Mouse (Mus musculus) CH12.LX (cell line): ENCODE results near the gene Pars2. TPM values are rescaled to one million over a fixed set of nuclear protein-coding genes. Genes with fewer than 3 reads are reported as not detected.
A peak's percentile ranks its signal among the peaks of the same experiment; 100 is the strongest.

Experiments used
- DNase-seq: peaks from one replicate; pipeline ENCODE4 v3.0.0-alpha.2; 2013; ENCODE audit errors: extremely low read depth
- H3K27ac ChIP-seq: 2 replicates; pipeline ENCODE4 v1.5.1; 2012; ENCODE audit warnings: low read depth, mild to moderate bottlenecking, control low read depth, moderate library complexity; ENCODE audit not compliant: insufficient read depth
- H3K27me3 ChIP-seq: replicated peaks from 2 replicates; pipeline ENCODE3; 2012; ENCODE audit warnings: inconsistent platforms
- H3K36me3 ChIP-seq, 2 experiments: replicated peaks in 1 of 2; 2 replicates each; pipeline versions ENCODE3 to v1.6.1; 2012; ENCODE audit warnings: inconsistent platforms in 1 of 2, low read length in 1 of 2, mild to moderate bottlenecking in 1 of 2, mixed read lengths in 1 of 2, moderate library complexity in 1 of 2; ENCODE audit not compliant: control insufficient read depth in 1 of 2, insufficient read depth in 1 of 2
- H3K4me1 ChIP-seq, 2 experiments: 2 replicates each; pipeline ENCODE4 v1.6.1; 2012; ENCODE audit warnings: inconsistent platforms in 1 of 2, moderate library complexity in 1 of 2; ENCODE audit not compliant: insufficient read depth in 2 of 2, control insufficient read depth in 1 of 2
- H3K4me2 ChIP-seq: 2 replicates; pipeline ENCODE4 v1.6.1; 2012; ENCODE audit warnings: low read depth, mild to moderate bottlenecking, control low read depth; ENCODE audit not compliant: poor library complexity, insufficient read depth, severe bottlenecking
- H3K4me3 ChIP-seq, 3 experiments: fragments of 150-350 bp in 1 of 3; sonication (generic) in 1 of 3; replicated peaks in 1 of 3; 2 replicates each; pipeline versions ENCODE3 to v1.5.1; 2011 to 2012; ENCODE audit warnings: low read depth in 2 of 3, low read length in 2 of 3, mild to moderate bottlenecking in 2 of 3, moderate library complexity in 2 of 3, control low read depth in 1 of 3, improper control_type of control experiment in 1 of 3, inconsistent platforms in 1 of 3, mixed read lengths in 1 of 3; ENCODE audit not compliant: poor library complexity in 1 of 3
- H3K79me2 ChIP-seq: replicated peaks from 2 replicates; pipeline ENCODE4 v1.6.1; 2012; ENCODE audit warnings: mild to moderate bottlenecking, moderate library complexity; ENCODE audit not compliant: control insufficient read depth, poor library complexity, insufficient read depth, severe bottlenecking; ENCODE audit errors: extremely low read depth
- H3K9ac ChIP-seq: 2 replicates; pipeline ENCODE4 v1.6.1; 2012; ENCODE audit warnings: low read depth, mild to moderate bottlenecking, control low read depth, moderate library complexity; ENCODE audit not compliant: insufficient read depth
- H3K9me3 ChIP-seq: replicated peaks from 2 replicates; pipeline ENCODE3; 2012; ENCODE audit warnings: low read length, inconsistent platforms, mixed read lengths
- CHD1 ChIP-seq: IDR thresholded peaks from 2 replicates; pipeline ENCODE4 v1.6.1; 2012; ENCODE audit warnings: low read depth, low read length, improper control_type of control experiment, inconsistent platforms
- CTCF ChIP-seq, 2 experiments: IDR thresholded peaks in 1 of 2; conservative IDR thresholded peaks in 1 of 2; 2 replicates each; pipeline ENCODE4 v1.5.1; 2011 to 2012; ENCODE audit warnings: low read depth in 2 of 2, low read length in 2 of 2, improper control_type of control experiment in 1 of 2, inconsistent platforms in 1 of 2, mild to moderate bottlenecking in 1 of 2, moderate library complexity in 1 of 2
- ELF1 ChIP-seq: IDR thresholded peaks from 2 replicates; pipeline ENCODE4 v1.6.1; 2014; ENCODE audit warnings: low read depth, mild to moderate bottlenecking, inconsistent platforms, low read length, improper control_type of control experiment
- ETS1 ChIP-seq: conservative IDR thresholded peaks from 2 replicates; pipeline ENCODE4 v1.6.1; 2012; ENCODE audit warnings: low read depth, mild to moderate bottlenecking, inconsistent platforms, low read length, improper control_type of control experiment, moderate library complexity
- GABPA ChIP-seq: IDR thresholded peaks from 2 replicates; pipeline ENCODE4 v1.6.1; 2012; ENCODE audit warnings: low read depth, low read length, improper control_type of control experiment, inconsistent platforms; ENCODE audit not compliant: insufficient replicate concordance
- HCFC1 ChIP-seq: IDR thresholded peaks from 2 replicates; pipeline ENCODE4 v1.6.1; 2012; ENCODE audit warnings: low read depth, mild to moderate bottlenecking, inconsistent platforms, low read length, improper control_type of control experiment
- IRF4 ChIP-seq: IDR thresholded peaks from 2 replicates; pipeline ENCODE4 v1.6.1; 2014; ENCODE audit warnings: low read depth, mild to moderate bottlenecking, inconsistent platforms, low read length, improper control_type of control experiment
- JUN ChIP-seq: IDR thresholded peaks from 2 replicates; pipeline ENCODE4 v1.6.1; 2011; ENCODE audit warnings: low read depth, mild to moderate bottlenecking, low read length, improper control_type of control experiment, moderate library complexity; ENCODE audit not compliant: insufficient read depth
- MAFK ChIP-seq: IDR thresholded peaks from 2 replicates; pipeline ENCODE4 v1.6.1; 2011; ENCODE audit warnings: low read length, improper control_type of control experiment; ENCODE audit not compliant: insufficient replicate concordance
- MAZ ChIP-seq: IDR thresholded peaks from 2 replicates; pipeline ENCODE4 v1.6.1; 2012; ENCODE audit warnings: low read depth, mild to moderate bottlenecking, inconsistent platforms, low read length, improper control_type of control experiment, moderate library complexity
- MEF2A ChIP-seq: IDR thresholded peaks from 2 replicates; pipeline ENCODE4 v1.6.1; 2014; ENCODE audit warnings: low read depth, mild to moderate bottlenecking, inconsistent platforms, low read length, improper control_type of control experiment, borderline replicate concordance
- MXI1 ChIP-seq: IDR thresholded peaks from 2 replicates; pipeline ENCODE4 v1.6.1; 2011; ENCODE audit warnings: mild to moderate bottlenecking, low read depth, low read length, improper control_type of control experiment
- NELFE ChIP-seq: IDR thresholded peaks from 2 replicates; pipeline ENCODE4 v1.6.1; 2011; ENCODE audit warnings: low read depth, low read length, improper control_type of control experiment
- NRF1 ChIP-seq: IDR thresholded peaks from 2 replicates; pipeline ENCODE4 v1.6.1; 2014; ENCODE audit warnings: low read depth, mild to moderate bottlenecking, inconsistent platforms, low read length, improper control_type of control experiment, moderate library complexity
- POLR2AphosphoS2 ChIP-seq: IDR thresholded peaks from 2 replicates; pipeline ENCODE4 v1.6.1; 2011; ENCODE audit warnings: low read depth, low read length, improper control_type of control experiment
- SIN3A ChIP-seq: IDR thresholded peaks from 2 replicates; pipeline ENCODE4 v1.6.1; 2012; ENCODE audit warnings: low read length, improper control_type of control experiment, inconsistent platforms
- SMC3 ChIP-seq: IDR thresholded peaks from 2 replicates; pipeline ENCODE4 v1.6.1; 2011; ENCODE audit warnings: low read depth, low read length, improper control_type of control experiment
- TBP ChIP-seq: conservative IDR thresholded peaks from 2 replicates; pipeline ENCODE4 v1.6.1; 2011; ENCODE audit warnings: low read depth, low read length, improper control_type of control experiment
- USF1 ChIP-seq: IDR thresholded peaks from 2 replicates; pipeline ENCODE4 v1.6.1; 2014; ENCODE audit warnings: low read depth, mild to moderate bottlenecking, inconsistent platforms, low read length, improper control_type of control experiment
- USF2 ChIP-seq: conservative IDR thresholded peaks from 2 replicates; pipeline ENCODE4 v1.6.1; 2011; ENCODE audit warnings: low read depth, low read length, improper control_type of control experiment
- ZC3H11A ChIP-seq: IDR thresholded peaks from 2 replicates; pipeline ENCODE4 v1.6.1; 2012; ENCODE audit warnings: low read depth, mild to moderate bottlenecking, inconsistent platforms, low read length, improper control_type of control experiment
- dilution Hi-C: fragments of 300-500 bp; cut with MboI; formaldehyde crosslinking; loops from 2 replicates; pipeline ENCODE4 v1.14.3; 2020; ENCODE audit warnings: low sequenced_read_pairs; ENCODE audit not compliant: extremely low pct_unique_long_range_greater_than_20kb, extremely low pct_ligation_motif_present
- in situ Hi-C: fragments of 300-500 bp; cut with MboI; formaldehyde crosslinking; loops from 3 replicates; pipeline ENCODE4 v1.14.3; 2019; ENCODE audit warnings: low sequenced_read_pairs, low pct_ligation_motif_present, low pct_unique_long_range_greater_than_20kb, mixed read lengths
- polyA plus RNA-seq: library from polyadenylated mRNA; unstranded; fragments of >175 nt; gene quantifications from 2 replicates; pipeline ENCODE4 v1.2.1, GENCODE M21; 2012; ENCODE audit warnings: low read depth; ENCODE audit not compliant: insufficient read length
- total RNA-seq, 2 experiments: library from RNA; depleted of rRNA; stranded (reverse); fragments of 300-350 nt in 1 of 2; fragments of >200 nt in 1 of 2; gene quantifications; 2 replicates each; pipeline ENCODE4 v1.2.3; 2012 to 2014

The Pars2 gene
- total and polyA plus RNA-seq, 3 experiments = 9.3 to 17.1 (median 13.0) TPM

GRCm38 (mm10) chr4:106613105-106613504 is 37.8 kb upstream of the Pars2 start:
- no peak for TF ChIP-seq ETS1
- no peaks in the 10 kb centered on the region for H3K27me3 ChIP-seq
- dilution Hi-C loops = no loop called here
- no peak overlapping the region for H3K9ac ChIP-seq
- peaks cover 14 to 33% of the 10 kb centered on the region in 2 experiments; a peak in 3 of 4 replicates for H3K4me1 ChIP-seq
- no peak overlapping the region for H3K27ac ChIP-seq
- H3K4me2 ChIP-seq = no peak overlapping the region
- DNase-seq = no peak
- H3K4me3 ChIP-seq = no peak overlapping the region
- no peaks in the 10 kb centered on the region for H3K79me2 ChIP-seq
- peaks cover 4% of the 10 kb centered on the region for H3K9me3 ChIP-seq
- in situ Hi-C loops = no loop called here
- H3K36me3 ChIP-seq = no peaks in the 10 kb centered on the region

GRCm38 (mm10) chr4:106613560-106613959 is 37.3 kb upstream of the Pars2 start:
- Histone ChIP-seq H3K9me3 (no peaks in the 10 kb centered on the region), H3K27ac (no peak overlapping the region), H3K9ac (0 out of 2 replicates have a peak overlapping the region, but pooled peaks have one; percentile 16), H3K4me3 (no peak overlapping the region), H3K4me2 (peak overlapping the region; percentile 41; the same call in 1 of the 2 replicates), H3K27me3 (no peaks in the 10 kb centered on the region), H3K36me3 (no peaks in the 10 kb centered on the region), H3K79me2 (no peaks in the 10 kb centered on the region), H3K4me1 (peaks cover 14 to 33% of the 10 kb centered on the region in 2 experiments; a peak in 3 of 4 replicates)
- TF ChIP-seq MXI1 (0 out of 2 replicates have a peak, but pooled peaks have one; percentile 18), SIN3A (no peak), CHD1 (no peak), JUN (no peak), ETS1 (peak; percentile 47; the same call in 1 of the 2 replicates), IRF4 (no peak), MAFK (peak; percentile 98), CTCF (conservative IDR thresholded peaks at IDR 0.05 in 1 of 2, IDR thresholded peaks at IDR 0.05 in 1 of 2; ENCODE audit: low read depth in 2 of 2, low read length in 2 of 2) (no peak)
- in situ Hi-C loops = no loop called here
- peak; percentile 67 for DNase-seq
- dilution Hi-C loops = no loop called here

- no peaks in the 10 kb centered on the region for H3K27me3 ChIP-seq
- no peaks in the 10 kb centered on the region for H3K36me3 ChIP-seq
- TF ChIP-seq CTCF (conservative IDR thresholded peaks at IDR 0.05 in 1 of 2, IDR thresholded peaks at IDR 0.05 in 1 of 2; ENCODE audit: low read depth in 2 of 2, low read length in 2 of 2) = peak; percentile 92 to 94
- TF ChIP-seq GABPA = no peak
- 0 out of 2 replicates have a peak, but pooled peaks have one; percentile 20 for TF ChIP-seq TBP
- no peak for TF ChIP-seq USF2
- no peak for TF ChIP-seq CHD1
- TF ChIP-seq ELF1 = no peak
- TF ChIP-seq POLR2AphosphoS2 = no peak
- TF ChIP-seq NELFE = peak; percentile 57; the same call in 1 of the 2 replicates
- TF ChIP-seq MAZ = 0 out of 2 replicates have a peak, but pooled peaks have one; percentile 39
- peak; percentile 37; the same call in 1 of the 2 replicates for TF ChIP-seq MEF2A
- TF ChIP-seq ZC3H11A = peak; percentile 49
- peak; percentile 26; the same call in 1 of the 2 replicates for TF ChIP-seq HCFC1
- TF ChIP-seq USF1 = no peak
- TF ChIP-seq SMC3 = peak; percentile 84
- peak; percentile 71 for TF ChIP-seq IRF4
- TF ChIP-seq NRF1 = 0 out of 2 replicates have a peak, but pooled peaks have one; percentile 33
- TF ChIP-seq, all 38 proteins: peak for 10
- Histone ChIP-seq H3K27ac (no peak overlapping the region), H3K4me2 (peak overlapping the region; percentile 41; the same call in 1 of the 2 replicates), H3K4me3 (no peak overlapping the region), H3K79me2 (no peaks in the 10 kb centered on the region), H3K9ac (0 out of 2 replicates have a peak overlapping the region, but pooled peaks have one; percentile 16), H3K4me1 (peaks cover 14 to 33% of the 10 kb centered on the region in 2 experiments; a peak in 3 of 4 replicates), H3K9me3 (no peaks in the 10 kb centered on the region)
- peak; percentile 85 for DNase-seq
- dilution Hi-C loops (no loop called here), in situ Hi-C loops (no loop called here)
Observed at GRCm38 (mm10) chr4:106614180-106614797, 36.6 kb upstream of the Pars2 start.
